Mouse (Mus musculus): Measurements from ENCODE around the gene Hist1h1c. TPM values are rescaled to one million over a fixed set of nuclear protein-coding genes. Genes with fewer than 3 reads are reported as not detected.
A peak's percentile ranks its signal among the peaks of the same experiment; 100 is the strongest.

Gene Hist1h1c
- 10.8 and 13.3 TPM in 2 replicates for polyA plus RNA-seq (2011; ENCODE audit: insufficient read depth, insufficient read length, low read depth, missing spikeins)

GRCm38 (mm10) chr13:23738677-23739068 is at the start of gene Hist1h1c:
TSS of gene Hist1h1c (plus strand) at chr13:23738808.
- Histone ChIP-seq H3K27me3 (ENCODE audit: control insufficient read depth, insufficient read depth, low read length, poor library complexity, severe bottlenecking) (no peaks in the 10 kb centered on the region), H3K9me3 (replicated peaks; ENCODE audit: control insufficient read depth, insufficient read depth, low read length, poor library complexity, severe bottlenecking) (no peaks in the 10 kb centered on the region), H3K4me3 (ENCODE audit: low read depth, low read length) (peak within 1 kb of the TSS; percentile 74), H3K36me3 (ENCODE audit: control insufficient read depth, insufficient read depth, low read length, poor library complexity, severe bottlenecking) (no peaks in the 10 kb centered on the region), H3K9ac (ENCODE audit: low read depth, poor library complexity, severe bottlenecking) (peak within 1 kb of the TSS; percentile 85), H3K27ac (ENCODE audit: insufficient read depth, low read length) (peak within 1 kb of the TSS; percentile 90), H3K4me1 (ENCODE audit: control insufficient read depth, insufficient read depth, low read length) (no peaks in the 10 kb centered on the region)
- TF ChIP-seq POLR2A (IDR thresholded peaks at IDR 0.05; ENCODE audit: insufficient read depth, low read length) (peak; percentile 98), EP300 (IDR thresholded peaks at IDR 0.05; ENCODE audit: insufficient read depth, low read depth, low read length) (no peak)

GRCm38 (mm10) chr13:23688956-23689355 is 49.7 kb upstream of the Hist1h1c start:
- TF ChIP-seq CTCF (IDR thresholded peaks at IDR 0.05; ENCODE audit: low read depth, low read length) (no peak), EP300 (IDR thresholded peaks at IDR 0.05; ENCODE audit: insufficient read depth, low read depth, low read length) (no peak), POLR2A (IDR thresholded peaks at IDR 0.05; ENCODE audit: insufficient read depth, low read length) (no peak)
- no peaks in the 10 kb centered on the region for H3K9me3 ChIP-seq (replicated peaks; ENCODE audit: control insufficient read depth, insufficient read depth, low read length, poor library complexity, severe bottlenecking)
- no peaks in the 10 kb centered on the region for H3K4me1 ChIP-seq (ENCODE audit: control insufficient read depth, insufficient read depth, low read length)
- no peaks in the 10 kb centered on the region for H3K36me3 ChIP-seq (ENCODE audit: control insufficient read depth, insufficient read depth, low read length, poor library complexity, severe bottlenecking)
- no peak overlapping the region for H3K27ac ChIP-seq (ENCODE audit: insufficient read depth, low read length)
- H3K27me3 ChIP-seq (ENCODE audit: control insufficient read depth, insufficient read depth, low read length, poor library complexity, severe bottlenecking) = no peaks in the 10 kb centered on the region
- H3K9ac ChIP-seq (ENCODE audit: low read depth, poor library complexity, severe bottlenecking) = no peak overlapping the region
- no peak overlapping the region for H3K4me3 ChIP-seq (ENCODE audit: low read depth, low read length)

- Histone ChIP-seq H3K4me1 (ENCODE audit: control insufficient read depth, insufficient read depth, low read length) (no peaks in the 10 kb centered on the region), H3K36me3 (ENCODE audit: control insufficient read depth, insufficient read depth, low read length, poor library complexity, severe bottlenecking) (no peaks in the 10 kb centered on the region), H3K9ac (ENCODE audit: low read depth, poor library complexity, severe bottlenecking) (no peak overlapping the region), H3K9me3 (replicated peaks; ENCODE audit: control insufficient read depth, insufficient read depth, low read length, poor library complexity, severe bottlenecking) (no peaks in the 10 kb centered on the region), H3K27me3 (ENCODE audit: control insufficient read depth, insufficient read depth, low read length, poor library complexity, severe bottlenecking) (no peaks in the 10 kb centered on the region), H3K4me3 (ENCODE audit: low read depth, low read length) (no peak overlapping the region), H3K27ac (ENCODE audit: insufficient read depth, low read length) (no peak overlapping the region)
- TF ChIP-seq POLR2A (IDR thresholded peaks at IDR 0.05; ENCODE audit: insufficient read depth, low read length) (no peak), EP300 (IDR thresholded peaks at IDR 0.05; ENCODE audit: insufficient read depth, low read depth, low read length) (no peak), CTCF (IDR thresholded peaks at IDR 0.05; ENCODE audit: low read depth, low read length) (no peak)
Observed at GRCm38 (mm10) chr13:23689459-23689858, 49.1 kb upstream of the Hist1h1c start.

- Histone ChIP-seq H3K4me1 (ENCODE audit: control insufficient read depth, insufficient read depth, low read length) (no peaks in the 10 kb centered on the region), H3K27me3 (ENCODE audit: control insufficient read depth, insufficient read depth, low read length, poor library complexity, severe bottlenecking) (no peaks in the 10 kb centered on the region), H3K9me3 (replicated peaks; ENCODE audit: control insufficient read depth, insufficient read depth, low read length, poor library complexity, severe bottlenecking) (no peaks in the 10 kb centered on the region), H3K27ac (ENCODE audit: insufficient read depth, low read length) (no peak overlapping the region), H3K4me3 (ENCODE audit: low read depth, low read length) (no peak overlapping the region), H3K9ac (ENCODE audit: low read depth, poor library complexity, severe bottlenecking) (no peak overlapping the region), H3K36me3 (ENCODE audit: control insufficient read depth, insufficient read depth, low read length, poor library complexity, severe bottlenecking) (no peaks in the 10 kb centered on the region)
- TF ChIP-seq CTCF (IDR thresholded peaks at IDR 0.05; ENCODE audit: low read depth, low read length) (no peak), POLR2A (IDR thresholded peaks at IDR 0.05; ENCODE audit: insufficient read depth, low read length) (no peak), EP300 (IDR thresholded peaks at IDR 0.05; ENCODE audit: insufficient read depth, low read depth, low read length) (no peak)
Observed at GRCm38 (mm10) chr13:23693856-23694440, 44.7 kb upstream of the Hist1h1c start.

- H3K4me1 ChIP-seq (ENCODE audit: control insufficient read depth, insufficient read depth, low read length) = no peaks in the 10 kb centered on the region
- no peaks in the 10 kb centered on the region for H3K9me3 ChIP-seq (replicated peaks; ENCODE audit: control insufficient read depth, insufficient read depth, low read length, poor library complexity, severe bottlenecking)
- H3K4me3 ChIP-seq (ENCODE audit: low read depth, low read length) = no peak overlapping the region
- no peak overlapping the region for H3K9ac ChIP-seq (ENCODE audit: low read depth, poor library complexity, severe bottlenecking)
- H3K27ac ChIP-seq (ENCODE audit: insufficient read depth, low read length) = no peak overlapping the region
- H3K36me3 ChIP-seq (ENCODE audit: control insufficient read depth, insufficient read depth, low read length, poor library complexity, severe bottlenecking) = no peaks in the 10 kb centered on the region
- no peaks in the 10 kb centered on the region for H3K27me3 ChIP-seq (ENCODE audit: control insufficient read depth, insufficient read depth, low read length, poor library complexity, severe bottlenecking)
- TF ChIP-seq POLR2A (IDR thresholded peaks at IDR 0.05; ENCODE audit: insufficient read depth, low read length) (no peak), CTCF (IDR thresholded peaks at IDR 0.05; ENCODE audit: low read depth, low read length) (no peak), EP300 (IDR thresholded peaks at IDR 0.05; ENCODE audit: insufficient read depth, low read depth, low read length) (no peak)
Observed at GRCm38 (mm10) chr13:23694956-23695355, 43.7 kb upstream of the Hist1h1c start.

- H3K27ac ChIP-seq (ENCODE audit: insufficient read depth, low read length) = no peak within 1 kb of the TSS
- no peak for TF ChIP-seq POLR2A (IDR thresholded peaks at IDR 0.05; ENCODE audit: insufficient read depth, low read length)
- TF ChIP-seq CTCF (IDR thresholded peaks at IDR 0.05; ENCODE audit: low read depth, low read length) = no peak
- TF ChIP-seq EP300 (IDR thresholded peaks at IDR 0.05; ENCODE audit: insufficient read depth, low read depth, low read length) = no peak
- peak within 1 kb of the TSS; percentile 28; the same call in 1 of the 2 replicates for H3K9ac ChIP-seq (ENCODE audit: low read depth, poor library complexity, severe bottlenecking)
- no peaks in the 10 kb centered on the region for H3K27me3 ChIP-seq (ENCODE audit: control insufficient read depth, insufficient read depth, low read length, poor library complexity, severe bottlenecking)
- no peak within 1 kb of the TSS for H3K4me3 ChIP-seq (ENCODE audit: low read depth, low read length)
- no peaks in the 10 kb centered on the region for H3K36me3 ChIP-seq (ENCODE audit: control insufficient read depth, insufficient read depth, low read length, poor library complexity, severe bottlenecking)
- no peaks in the 10 kb centered on the region for H3K9me3 ChIP-seq (replicated peaks; ENCODE audit: control insufficient read depth, insufficient read depth, low read length, poor library complexity, severe bottlenecking)
- H3K4me1 ChIP-seq (ENCODE audit: control insufficient read depth, insufficient read depth, low read length) = no peaks in the 10 kb centered on the region
Observed at GRCm38 (mm10) chr13:23695514-23695913, 43.1 kb upstream of the Hist1h1c start, which contains the start of gene Hist1h1t. TSS of gene Hist1h1t (plus strand) at chr13:23695814.
